Mouse (Mus musculus) liver, embryonic 14 days (tissue): ENCODE data around the gene Pold1. TPM values are rescaled to one million over a fixed set of nuclear protein-coding genes. Genes with fewer than 3 reads are reported as not detected.

Experiments
- polyA plus RNA-seq: library from polyadenylated mRNA; depleted of rRNA; stranded (reverse); fragments of >200 nt; gene quantifications from 2 replicates; pipeline ENCODE4 v1.2.3, GENCODE M21; 2012; rRNA removed

Gene Pold1
- 44.8 and 45.0 TPM in 2 replicates for polyA plus RNA-seq

DNA sequence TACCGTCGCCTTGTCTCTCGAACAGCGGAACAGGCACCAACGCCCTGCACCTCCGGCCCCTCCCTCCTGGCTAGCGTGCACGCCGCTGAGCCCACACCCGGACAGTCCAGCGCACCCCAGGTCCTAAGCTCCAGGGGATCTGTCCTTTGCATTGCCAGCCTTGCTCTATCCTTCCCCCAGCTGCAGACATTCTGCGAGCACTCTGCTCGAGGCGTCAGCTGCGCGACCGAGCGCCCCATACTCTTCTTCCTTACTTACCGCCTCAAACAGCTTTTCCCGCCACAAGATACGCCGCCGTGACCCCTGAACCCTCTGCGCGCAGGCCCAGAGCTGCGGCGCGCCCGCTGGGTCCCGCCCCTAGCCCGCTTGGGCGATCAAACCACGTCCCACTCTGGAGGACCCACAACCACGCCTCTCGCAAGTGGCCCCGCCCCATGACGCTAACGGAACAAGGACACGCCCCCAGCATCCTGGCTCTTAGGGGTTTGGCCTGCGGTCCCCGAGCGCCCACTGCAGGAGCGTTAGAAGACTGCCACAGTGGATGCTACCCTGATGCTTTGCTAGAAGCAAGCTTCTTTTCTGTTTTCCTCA lies at the start of gene Pold1:
TSS of gene Pold1 (minus strand) at position 353 of the 591 bp plus-strand sequence.

DNA sequence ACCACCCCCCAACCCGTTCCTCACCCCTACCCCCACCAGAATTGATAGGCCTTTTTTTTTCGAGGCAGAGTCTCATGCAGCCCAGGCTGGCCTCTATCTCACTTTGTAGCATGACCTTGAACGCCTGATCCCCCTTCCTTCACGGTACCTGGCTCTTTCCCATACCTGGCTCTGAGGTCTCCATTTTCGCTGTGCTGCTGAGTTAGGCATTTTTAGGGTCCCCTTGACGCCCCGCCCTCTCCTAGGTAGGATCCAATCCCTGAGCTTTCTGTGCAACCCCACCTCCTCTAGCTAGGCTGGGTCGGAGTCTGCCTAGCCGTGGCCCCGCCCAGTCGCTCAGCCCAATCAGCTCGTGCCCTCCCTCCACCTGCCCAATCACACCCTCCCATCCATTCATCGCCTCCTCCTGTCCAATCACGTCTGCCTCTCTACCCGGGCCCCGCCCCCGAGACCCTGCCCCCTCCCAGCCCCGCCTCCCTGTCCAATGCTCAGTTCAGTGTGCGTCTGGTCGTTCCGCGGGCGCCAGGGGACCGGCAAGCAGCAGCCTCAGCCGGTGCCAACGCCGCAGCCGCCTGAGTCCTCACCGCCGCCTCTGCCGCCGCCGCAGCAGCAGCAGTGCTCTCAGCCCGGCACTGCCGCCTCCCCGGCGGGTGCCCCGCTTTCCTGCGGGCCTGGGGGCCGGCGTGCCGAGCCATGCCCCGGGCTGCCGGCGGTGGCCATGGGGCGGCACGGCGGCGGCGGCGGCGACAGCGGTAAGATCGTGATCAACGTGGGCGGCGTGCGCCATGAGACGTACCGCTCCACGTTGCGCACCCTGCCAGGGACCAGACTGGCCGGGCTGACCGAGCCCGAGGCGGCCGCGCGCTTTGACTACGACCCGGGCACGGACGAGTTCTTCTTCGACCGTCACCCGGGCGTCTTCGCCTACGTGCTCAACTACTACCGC lies 42.0 kb upstream of the Pold1 start, which contains the start of gene Kcnc3:
TSS of gene Kcnc3 (plus strand) at position 263 of the 946 bp plus-strand sequence.

DNA sequence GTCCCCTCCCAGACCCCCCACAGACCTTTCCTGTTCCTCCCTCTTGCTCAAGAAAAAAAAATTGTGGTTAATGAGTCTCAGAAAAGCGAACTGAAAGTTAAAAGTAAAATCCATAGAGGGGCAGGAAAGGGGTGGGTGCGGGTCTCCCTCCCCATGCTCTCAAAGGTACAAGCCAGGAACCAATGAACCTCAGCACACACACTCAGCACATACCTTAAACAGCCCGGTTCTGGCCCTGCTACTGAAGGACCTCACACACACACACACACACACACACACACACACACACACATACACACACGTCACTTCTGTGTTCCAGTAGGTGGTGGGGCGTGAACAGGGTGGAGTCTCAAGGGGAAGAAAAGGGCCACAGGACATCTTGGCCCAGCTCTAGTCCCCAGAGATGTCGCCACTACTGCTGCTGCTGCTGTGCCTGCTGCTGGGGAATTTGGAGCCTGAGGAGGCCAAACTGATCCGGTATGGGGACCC lies 23.6 kb upstream of the Pold1 start, which contains the start of gene Napsa:
TSS of gene Napsa (plus strand) at position 168 of the 489 bp plus-strand sequence.

DNA sequence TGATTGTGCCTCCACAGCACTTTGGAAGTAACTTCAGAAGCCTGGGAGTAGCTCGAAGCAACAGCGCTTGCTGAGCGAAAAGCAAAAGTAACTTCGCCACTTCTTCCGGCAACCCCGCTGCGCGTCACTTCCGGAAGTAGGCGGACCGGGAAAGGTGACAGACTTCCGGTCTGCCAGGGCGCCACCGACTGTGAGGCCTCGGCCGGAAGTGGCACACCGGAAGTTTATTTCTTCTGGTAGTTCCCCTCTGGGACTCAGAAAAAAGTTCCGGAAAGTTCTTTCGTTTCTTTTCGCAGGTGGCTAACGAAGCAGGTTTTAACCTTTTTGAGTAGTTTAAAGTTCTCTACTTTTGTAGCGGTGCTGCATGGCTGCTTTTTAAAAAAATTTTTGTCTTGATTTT lies 5.2 kb upstream of the Pold1 start, which contains the start of gene Nr1h2:
TSS of gene Nr1h2 (minus strand) at position 126 of the 400 bp plus-strand sequence.

DNA sequence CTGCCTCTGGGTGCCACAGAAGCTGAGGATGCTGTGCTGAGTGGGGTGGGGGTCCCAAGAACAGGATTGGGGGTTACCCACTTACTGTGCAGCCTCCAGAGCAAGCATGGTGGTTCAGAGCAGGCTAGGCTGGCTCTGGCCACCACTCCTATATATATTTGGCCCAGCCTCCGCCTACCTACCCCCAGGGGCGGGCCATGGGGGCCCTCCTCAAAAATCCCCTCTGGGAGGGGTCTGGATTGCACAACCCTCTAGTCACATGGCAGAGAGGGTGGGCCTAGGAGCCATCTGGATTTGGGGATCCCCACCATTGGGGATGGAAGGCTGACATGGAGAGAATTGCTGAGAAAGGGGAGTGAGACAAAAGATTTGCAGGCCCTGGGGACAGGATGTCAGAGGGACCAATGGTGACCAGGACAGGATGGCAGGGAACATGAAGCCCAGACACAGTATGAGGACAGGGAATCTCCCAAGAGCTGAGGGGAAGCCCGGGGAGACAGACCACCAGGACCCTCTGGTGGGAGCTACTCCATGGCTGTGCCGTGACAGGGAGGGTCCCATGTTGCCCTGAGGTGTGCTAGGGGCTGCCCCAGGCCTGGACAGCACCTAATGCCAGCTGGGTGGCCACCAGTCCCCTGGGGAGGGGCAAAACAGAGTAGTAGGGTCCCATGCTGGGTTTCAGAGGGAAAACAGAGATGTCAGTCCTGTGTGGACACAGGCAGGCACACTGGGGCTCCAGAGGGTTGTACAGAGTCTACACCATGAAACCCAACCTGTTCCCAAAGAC lies 16.5 kb downstream of the Pold1 start, which contains the start of gene Spib:
TSS of gene Spib (minus strand) at position 126 of the 787 bp plus-strand sequence.

DNA sequence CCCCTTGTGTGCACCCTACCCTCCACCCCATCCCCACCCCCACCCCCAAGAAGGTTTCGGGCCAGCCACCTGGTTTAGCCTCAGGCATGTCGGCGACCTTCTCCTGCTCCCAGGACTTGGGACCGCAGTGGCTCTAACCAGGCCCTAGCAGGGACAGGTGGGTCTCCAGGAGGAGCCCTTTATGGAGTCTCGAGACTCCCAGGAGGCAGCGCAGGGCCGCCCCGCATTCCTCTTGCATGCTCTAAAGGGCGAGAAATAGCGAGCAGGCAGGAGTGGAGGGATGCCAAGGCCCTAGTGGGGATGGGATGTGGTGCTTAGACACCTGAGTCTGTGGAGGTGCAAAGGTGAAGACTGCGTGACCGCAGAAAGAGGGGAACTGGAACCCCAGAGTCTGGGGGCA lies 24.1 kb downstream of the Pold1 start, which contains the start of gene Mybpc2:
TSS of gene Mybpc2 (minus strand) at position 155 of the 400 bp plus-strand sequence.

DNA sequence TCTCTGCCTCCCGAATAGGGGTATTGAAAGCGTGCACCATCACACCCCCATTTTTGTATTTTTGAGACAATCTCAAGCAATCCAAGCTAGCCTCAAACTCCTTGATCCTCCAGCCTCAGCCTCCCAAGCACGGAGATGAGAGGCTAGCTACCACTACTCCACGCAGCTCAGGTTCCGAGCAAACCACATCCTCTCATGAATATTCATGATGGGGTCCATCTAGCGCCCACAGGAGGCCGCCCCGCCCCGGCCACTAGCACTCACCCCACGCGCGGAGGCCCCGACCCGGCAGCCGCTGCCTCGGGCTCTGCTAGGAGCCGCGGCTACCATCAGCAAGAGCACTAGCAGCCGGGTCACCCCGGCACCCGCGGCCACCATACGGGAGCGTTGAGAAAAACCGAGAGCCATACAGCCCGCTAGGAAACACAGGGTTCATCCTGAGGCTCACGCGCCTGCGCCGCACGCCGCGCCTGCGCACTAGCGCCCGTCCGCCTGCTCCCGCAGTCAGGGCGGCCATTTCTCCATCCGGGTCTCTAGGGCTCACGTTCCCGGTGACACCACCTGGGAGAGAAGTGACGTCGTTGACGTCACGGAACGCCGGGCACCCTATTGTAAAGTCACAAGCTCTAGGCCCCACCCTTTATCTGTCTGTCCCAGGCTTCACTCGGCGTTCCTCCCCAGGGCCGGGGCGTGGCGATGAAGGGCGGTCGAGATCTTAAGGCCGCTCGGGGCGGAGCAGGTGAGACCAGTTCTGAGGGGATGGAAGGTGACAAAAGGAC lies 52.5 kb downstream of the Pold1 start, which contains the start of the genes Emc10 and Fam71e1:
TSS of gene Emc10 (minus strand) at position 538 of the 779 bp plus-strand sequence.
TSS of gene Fam71e1 (plus strand) at position 590 of the 779 bp plus-strand sequence.

Other genes with a start within 250 kb of the Pold1 start
- gene Clec11a, start 241.9 kb downstream of the Pold1 start, polyA plus RNA-seq: 0.36 and 0.86 TPM in 2 replicates
- gene Shank1, start 238.6 kb downstream of the Pold1 start, polyA plus RNA-seq: 0.02 and 0.03 TPM in 2 replicates
- gene Syt3, start 164.7 kb downstream of the Pold1 start, polyA plus RNA-seq: 0.02 TPM in 2 replicates
- 0.12 and 0.18 TPM in 2 replicates for gene 1700008O03Rik, start 163.0 kb downstream of the Pold1 start, polyA plus RNA-seq
- gene Lrrc4b, start 119.8 kb downstream of the Pold1 start, polyA plus RNA-seq: 0.02 and 0.09 TPM in 2 replicates
- 6.9 and 9.4 TPM in 2 replicates for gene Aspdh, start 83.5 kb downstream of the Pold1 start, polyA plus RNA-seq
- 183 and 206 TPM in 2 replicates for gene Josd2, start 80.9 kb downstream of the Pold1 start, polyA plus RNA-seq
- 39.1 and 45.1 TPM in 2 replicates for gene Emc10, start 52.3 kb downstream of the Pold1 start, polyA plus RNA-seq
- gene Fam71e1, start 52.3 kb downstream of the Pold1 start, polyA plus RNA-seq: 1.5 and 1.6 TPM in 2 replicates
- gene Mybpc2, start 24.2 kb downstream of the Pold1 start, polyA plus RNA-seq: 0.01 TPM in 1 of 2 replicates, not detected in the other
- gene Spib, start 16.8 kb downstream of the Pold1 start, polyA plus RNA-seq: 0.14 and 0.18 TPM in 2 replicates
- gene Nr1h2, start 5.1 kb upstream of the Pold1 start, polyA plus RNA-seq: 27.6 and 31.6 TPM in 2 replicates
- gene Napsa, start 23.5 kb upstream of the Pold1 start, polyA plus RNA-seq: 3.9 and 5.2 TPM in 2 replicates
- 0.16 and 0.24 TPM in 2 replicates for gene Kcnc3, start 41.8 kb upstream of the Pold1 start, polyA plus RNA-seq
- gene Myh14, start 122.0 kb upstream of the Pold1 start, polyA plus RNA-seq: 0.08 and 0.23 TPM in 2 replicates
- not detected in 2 replicates for gene Izumo2, start 159.9 kb upstream of the Pold1 start, polyA plus RNA-seq
- 20.0 and 23.5 TPM in 2 replicates for gene Vrk3, start 199.6 kb upstream of the Pold1 start, polyA plus RNA-seq
- gene Zfp473, start 202.2 kb upstream of the Pold1 start, polyA plus RNA-seq: 0.95 and 1.0 TPM in 2 replicates